Mouse (Mus musculus) central nervous system, embryonic 11.5 days (tissue): ENCODE measurements around the gene Ppp1r14c. TPM values are rescaled to one million over a fixed set of nuclear protein-coding genes. Genes with fewer than 3 reads are reported as not detected.

Experiments used
- polyA plus RNA-seq: library from polyadenylated mRNA; depleted of rRNA; stranded (reverse); fragments of >200 nt; gene quantifications from 2 replicates; pipeline ENCODE4 v1.2.3, GENCODE M21; 2012; rRNA removed

Gene Ppp1r14c
- polyA plus RNA-seq = 2.0 and 5.3 TPM in 2 replicates

DNA sequence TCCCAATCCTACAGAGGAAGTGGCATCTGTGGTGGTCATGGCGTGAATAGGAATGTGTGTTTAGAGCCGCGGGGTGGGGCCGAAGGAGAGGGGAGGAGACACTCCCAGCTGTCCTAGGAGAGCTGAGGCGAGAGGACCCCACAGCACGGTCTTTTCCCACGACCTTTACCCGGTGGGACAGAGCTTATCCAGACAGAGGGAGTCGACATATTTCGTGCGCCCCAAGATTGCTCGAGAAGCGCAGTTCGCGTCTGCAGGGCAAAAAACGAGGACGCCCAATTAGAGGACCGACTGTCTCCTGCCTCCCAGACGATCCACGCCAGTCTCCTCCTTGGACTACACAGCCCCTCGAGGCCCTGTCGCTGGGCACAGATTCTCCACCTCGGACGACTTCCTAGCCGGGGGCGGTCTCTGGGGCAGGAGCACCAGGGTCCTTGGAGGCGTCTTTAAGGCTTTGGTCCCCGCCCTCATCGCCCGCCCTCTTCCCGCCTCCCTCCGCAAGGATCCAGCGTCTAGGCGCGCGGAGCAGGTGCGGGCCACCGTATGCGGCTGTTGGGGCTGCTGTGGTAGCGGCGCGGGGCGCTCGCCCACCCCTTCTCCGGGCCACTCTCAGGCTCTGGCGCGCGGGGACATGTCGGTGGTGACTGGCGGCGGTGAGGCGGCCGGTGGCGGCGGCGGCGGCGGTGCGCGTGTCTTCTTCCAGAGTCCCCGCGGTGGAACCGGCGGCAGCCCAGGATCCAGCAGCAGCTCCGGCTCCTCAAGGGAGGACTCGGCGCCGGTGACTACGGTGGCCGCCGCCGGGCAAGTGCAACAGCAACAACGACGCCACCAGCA lies at the start of gene Ppp1r14c:
TSS of gene Ppp1r14c (plus strand) at position 22 of the 834 bp plus-strand sequence.

Other genes with a start within 250 kb of the Ppp1r14c start
- gene H60c, start 98.3 kb upstream of the Ppp1r14c start, polyA plus RNA-seq = not detected in 2 replicates
- 0.06 and 0.22 TPM in 2 replicates for gene Iyd, start 174.2 kb downstream of the Ppp1r14c start, polyA plus RNA-seq